Comparison of ENCODE assay signal across 21 mouse cellular contexts in genomic region chr7:56235794-56236423, GRCm38 (mm10). TPM values are rescaled to one million over a fixed set of nuclear protein-coding genes. Genes with fewer than 3 reads are reported as not detected.
DNase-seq lines count a peak whose midpoint lies in the region; ATAC-seq and TF ChIP-seq lines count a peak whose summit lies in the region.
"Had no signal": no experiment of that assay in that cellular context is flagged by ENCODE, and none has a peak within 500 bp of the region (broad histone marks: within the 10 kb centered on the region; RNA-seq: fewer than 3 reads in every experiment).

No protein-coding gene starts in this region.

- H3K36me3 ChIP-seq in hindbrain, embryonic 11.5 days (ENCODE audit: control insufficient read depth, insufficient read depth, low read length): no peaks in the 10 kb centered on the region; the same call in 1 of the 2 replicates
- 0 out of 2 replicates have a peak, but pooled peaks cover 4% of the 10 kb centered on the region for H3K36me3 ChIP-seq in hindbrain, postnatal 0 days (ENCODE audit: insufficient read depth, low read length)
- peaks cover 21% of the 10 kb centered on the region for H3K36me3 ChIP-seq in embryonic facial prominence, embryonic 14.5 days (ENCODE audit: control insufficient read depth, insufficient read depth, low read length)
- H3K36me3 ChIP-seq in kidney, embryonic 14.5 days (ENCODE audit: control insufficient read depth, insufficient read depth, low read length): peaks cover 3% of the 10 kb centered on the region

- WGBS in hindbrain, embryonic 11.5 days: 51% methylated on average over 5 of the region's 5 CpGs
- WGBS in hindbrain, postnatal 0 days: 28% methylated on average over 5 of the region's 5 CpGs
- 27% methylated on average over 5 of the region's 5 CpGs for WGBS in embryonic facial prominence, embryonic 14.5 days
- WGBS in kidney, embryonic 14.5 days: 62% methylated on average over 5 of the region's 5 CpGs

- H3K4me2 ChIP-seq in hindbrain, embryonic 11.5 days (replicated peaks; ENCODE audit: low read depth, low read length): no peak overlapping the region
- H3K4me2 ChIP-seq in hindbrain, postnatal 0 days (ENCODE audit: low read depth, low read length): no peak overlapping the region
- no peak overlapping the region for H3K4me2 ChIP-seq in embryonic facial prominence, embryonic 14.5 days (ENCODE audit: low read depth, low read length)
- no peak overlapping the region for H3K4me2 ChIP-seq in kidney, embryonic 14.5 days (replicated peaks; ENCODE audit: low read depth, low read length)
- H3K4me2 ChIP-seq: heart, embryonic 15.5 days; hindbrain, embryonic 15.5 days; neural tube, embryonic 12.5 days had no signal

- H3K4me3 ChIP-seq in hindbrain, embryonic 11.5 days (ENCODE audit: low read depth, low read length): no peak overlapping the region
- H3K4me3 ChIP-seq in hindbrain, postnatal 0 days (ENCODE audit: low read length): no peak overlapping the region
- no peak overlapping the region for H3K4me3 ChIP-seq in embryonic facial prominence, embryonic 14.5 days (ENCODE audit: low read depth, low read length)
- no peak overlapping the region for H3K4me3 ChIP-seq in kidney, embryonic 14.5 days (ENCODE audit: low read length)
- H3K4me3 ChIP-seq: heart, embryonic 15.5 days; hindbrain, embryonic 15.5 days; neural tube, embryonic 12.5 days had no signal

- TF ChIP-seq CTCF in hindbrain, postnatal 0 days (IDR thresholded peaks at IDR 0.05; ENCODE audit: low read depth): no peak

- H3K27me3 ChIP-seq in hindbrain, embryonic 11.5 days (ENCODE audit: control insufficient read depth, insufficient read depth, low read length): no peaks in the 10 kb centered on the region
- no peaks in the 10 kb centered on the region for H3K27me3 ChIP-seq in hindbrain, postnatal 0 days (ENCODE audit: insufficient read depth, low read length)
- no peaks in the 10 kb centered on the region for H3K27me3 ChIP-seq in embryonic facial prominence, embryonic 14.5 days (replicated peaks; ENCODE audit: control insufficient read depth, insufficient read depth, low read length)
- no peaks in the 10 kb centered on the region for H3K27me3 ChIP-seq in kidney, embryonic 14.5 days (ENCODE audit: control insufficient read depth, insufficient read depth, low read length)
- H3K27me3 ChIP-seq: heart, embryonic 15.5 days; hindbrain, embryonic 15.5 days; neural tube, embryonic 12.5 days had no signal

- no peak overlapping the region for H3K9ac ChIP-seq in hindbrain, embryonic 11.5 days (ENCODE audit: low read depth, low read length)
- no peak overlapping the region for H3K9ac ChIP-seq in hindbrain, postnatal 0 days (replicated peaks; ENCODE audit: low read length)
- no peak overlapping the region for H3K9ac ChIP-seq in embryonic facial prominence, embryonic 14.5 days (ENCODE audit: low read depth, low read length)
- no peak overlapping the region for H3K9ac ChIP-seq in kidney, embryonic 14.5 days (ENCODE audit: low read depth, low read length)
- H3K9ac ChIP-seq: heart, embryonic 15.5 days; hindbrain, embryonic 15.5 days; liver, embryonic 14.5 days; neural tube, embryonic 12.5 days had no signal

- H3K9me3 ChIP-seq in hindbrain, embryonic 11.5 days (ENCODE audit: control insufficient read depth, low read length): no peaks in the 10 kb centered on the region
- no peaks in the 10 kb centered on the region for H3K9me3 ChIP-seq in hindbrain, postnatal 0 days (ENCODE audit: low read length)
- H3K9me3 ChIP-seq in embryonic facial prominence, embryonic 14.5 days (ENCODE audit: control insufficient read depth, low read length): no peaks in the 10 kb centered on the region
- H3K9me3 ChIP-seq in kidney, embryonic 14.5 days (ENCODE audit: control insufficient read depth, low read length): no peaks in the 10 kb centered on the region
- H3K9me3 ChIP-seq: G1E; heart, embryonic 15.5 days; hindbrain, embryonic 15.5 days; neural tube, embryonic 12.5 days had no signal

- 0 out of 2 replicates have a peak, but pooled peaks have one; percentile 23 for ATAC-seq in hindbrain, embryonic 11.5 days (ENCODE audit: low FRiP score)
- ATAC-seq in hindbrain, postnatal 0 days: no peak; the same call in 1 of the 2 replicates
- no peak; the same call in 1 of the 2 replicates for ATAC-seq in embryonic facial prominence, embryonic 14.5 days (ENCODE audit: low read depth)
- no peak for ATAC-seq in kidney, embryonic 14.5 days (ENCODE audit: low FRiP score, low TSS enrichment)

- no peak for DNase-seq in hindbrain, embryonic 11.5 days (ENCODE audit: low spot score)
- no peak for DNase-seq in hindbrain, postnatal 0 days (ENCODE audit: low spot score)
- DNase-seq in embryonic facial prominence, embryonic 14.5 days (ENCODE audit: low spot score): peak; percentile 4
- peak; percentile 13 for DNase-seq in mesoderm, embryonic 11.5 days (ENCODE audit: low read depth, low spot score)
- peak; percentile 14 for DNase-seq in yolk sac, embryonic 10.5 days (ENCODE audit: low spot score)
- no peak for DNase-seq in left cerebral cortex, adult 9 months (ENCODE audit: low spot score in 2 of 2)
- DNase-seq: adrenal gland, postnatal 10 days; cerebellum, postnatal 14 days; kidney, adult 11 months; kidney, postnatal 4 days; layer of hippocampus, postnatal 36 days; lung, postnatal 14 days; right cerebral cortex, postnatal 25 days had no signal

- no peak overlapping the region for H3K27ac ChIP-seq in hindbrain, embryonic 11.5 days (ENCODE audit: low read depth, low read length)
- H3K27ac ChIP-seq in hindbrain, postnatal 0 days: no peak overlapping the region
- no peak overlapping the region for H3K27ac ChIP-seq in embryonic facial prominence, embryonic 14.5 days (replicated peaks; ENCODE audit: low read depth, low read length)
- no peak overlapping the region for H3K27ac ChIP-seq in kidney, embryonic 14.5 days (ENCODE audit: low read depth, low read length)
- H3K27ac ChIP-seq: heart, embryonic 15.5 days; hindbrain, embryonic 15.5 days; liver, embryonic 14.5 days; neural tube, embryonic 12.5 days had no signal

- H3K4me1 ChIP-seq in hindbrain, embryonic 11.5 days (replicated peaks; ENCODE audit: control insufficient read depth, insufficient read depth, low read length): no peaks in the 10 kb centered on the region
- H3K4me1 ChIP-seq in hindbrain, postnatal 0 days (ENCODE audit: insufficient read depth, low read length): no peaks in the 10 kb centered on the region
- no peaks in the 10 kb centered on the region for H3K4me1 ChIP-seq in embryonic facial prominence, embryonic 14.5 days (ENCODE audit: control insufficient read depth, insufficient read depth, low read length)
- H3K4me1 ChIP-seq in kidney, embryonic 14.5 days (ENCODE audit: control insufficient read depth, insufficient read depth, low read length): no peaks in the 10 kb centered on the region
- H3K4me1 ChIP-seq: heart, embryonic 15.5 days; hindbrain, embryonic 15.5 days; neural tube, embryonic 12.5 days had no signal

RNA-seq across cellular contexts. Expression of gene Oca2, which starts 3.7 kb away (rescaled TPM):
- 0.32 and 0.56 TPM in 2 replicates for polyA plus RNA-seq in hindbrain, embryonic 11.5 days (2014; fragmentation: Nextera tagmentation; extraction: Ambion mirVana)
- 0.43 and 1.2 TPM in 2 replicates for total RNA-seq in hindbrain, postnatal 0 days (2014; rRNA removed)
- 1.5 and 1.8 TPM in 2 replicates for polyA plus RNA-seq in hindbrain, postnatal 0 days (2015; fragmentation: Nextera tagmentation; extraction: Ambion mirVana)
- polyA plus RNA-seq in embryonic facial prominence, embryonic 14.5 days (2014; fragmentation: Nextera tagmentation; extraction: Ambion mirVana): 0.21 and 0.33 TPM in 2 replicates
- polyA plus RNA-seq in kidney, embryonic 14.5 days (2014; fragmentation: Nextera tagmentation; extraction: Ambion mirVana): not detected in 2 replicates
- total RNA-seq: G1E; granulocyte monocyte progenitor cell, adult 5-6 weeks had no signal
- polyA plus RNA-seq: G1E; heart, embryonic 15.5 days; limb, embryonic 11.5 days; liver, embryonic 14.5 days had no signal

Comparison
In these comparisons a context has a peak if more than half of its experiments do, and no peak if none do; other contexts are left out.
1. DNase-seq: peak in embryonic facial prominence, embryonic 14.5 days (single experiment), mesoderm, embryonic 11.5 days (single experiment) and yolk sac, embryonic 10.5 days (single experiment); none in hindbrain, embryonic 11.5 days (single experiment), hindbrain, postnatal 0 days (single experiment) and left cerebral cortex, adult 9 months (0 of 2).